Mouse (Mus musculus) kidney, adult 18-20 months (tissue): ENCODE measurements around the gene Cpsf3.

Source experiments
- DNase-seq: peaks from one replicate; pipeline ENCODE4 v3.0.0; 2021

Cpsf3 gene

GRCm38 (mm10) chr12:21337171-21337570 lies 52.0 kb downstream of the Cpsf3 start:
- no peak for DNase-seq

GRCm38 (mm10) chr12:21340674-21341073 lies 55.5 kb downstream of the Cpsf3 start:
- DNase-seq, result no peak

GRCm38 (mm10) chr12:21346972-21347371 lies 61.8 kb downstream of the Cpsf3 start:
- DNase-seq, result no peak

- no peak for DNase-seq
These were observed 65.1 kb downstream of the Cpsf3 start for GRCm38 (mm10) chr12:21350113-21350876.

GRCm38 (mm10) chr12:21353681-21354080 lies 68.5 kb downstream of the Cpsf3 start:
- DNase-seq, result no peak

- no peak for DNase-seq
These were observed 77.5 kb downstream of the Cpsf3 start for GRCm38 (mm10) chr12:21362686-21363085.

GRCm38 (mm10) chr12:21363195-21363594 lies 78.0 kb downstream of the Cpsf3 start:
- DNase-seq, result no peak
